Mouse (Mus musculus) liver, embryonic 14.5 days (tissue): ENCODE results near the gene N4bp2l1.

Experiments
- CTCF ChIP-seq: IDR thresholded peaks from 2 replicates; pipeline ENCODE4 v1.5.1; 2016; ENCODE audit warnings: antibody characterized with exemption, low read depth, control low read depth
- EP300 ChIP-seq: IDR thresholded peaks from 2 replicates; pipeline ENCODE4 v1.6.1; 2016; ENCODE audit warnings: antibody characterized with exemption, low read depth

DNA sequence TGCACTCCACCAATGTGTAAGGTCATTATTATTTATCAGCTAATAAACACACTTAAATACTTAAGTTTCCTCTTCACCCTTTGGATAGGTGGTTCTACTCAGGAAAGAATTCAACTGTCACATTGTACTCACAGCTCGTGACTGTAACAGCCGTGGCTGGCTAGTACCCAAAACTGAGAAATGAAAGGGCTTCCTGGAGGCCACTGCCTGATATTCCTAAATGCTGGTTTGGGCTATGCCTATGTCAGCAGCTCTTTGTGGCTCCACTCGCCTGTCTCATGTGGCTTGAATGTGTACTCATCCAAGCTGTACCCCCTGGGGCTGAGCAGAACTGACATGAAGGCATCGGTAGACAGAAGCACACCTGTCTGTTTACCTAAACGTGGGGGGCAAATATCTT is 22.1 kb downstream of the N4bp2l1 start:
- TF ChIP-seq CTCF (no peak), EP300 (no peak)
